Mouse (Mus musculus) CH12.LX (cell line): ENCODE measurements around the gene Hip1r.

Source experiments
- CTCF ChIP-seq, 2 experiments: IDR thresholded peaks in 1 of 2; conservative IDR thresholded peaks in 1 of 2; 2 replicates each; pipeline ENCODE4 v1.5.1; 2011 to 2012; ENCODE audit warnings: low read depth in 2 of 2, low read length in 2 of 2, improper control_type of control experiment in 1 of 2, inconsistent platforms in 1 of 2, mild to moderate bottlenecking in 1 of 2, moderate library complexity in 1 of 2
- EP300 ChIP-seq: IDR thresholded peaks from 2 replicates; pipeline ENCODE4 v1.6.1; 2011; ENCODE audit warnings: low read length, improper control_type of control experiment
- HCFC1 ChIP-seq: IDR thresholded peaks from 2 replicates; pipeline ENCODE4 v1.6.1; 2012; ENCODE audit warnings: low read depth, mild to moderate bottlenecking, inconsistent platforms, low read length, improper control_type of control experiment
- MAX ChIP-seq: IDR thresholded peaks from 2 replicates; pipeline ENCODE4 v1.6.1; 2011; ENCODE audit warnings: low read length, improper control_type of control experiment
- MAZ ChIP-seq: IDR thresholded peaks from 2 replicates; pipeline ENCODE4 v1.6.1; 2012; ENCODE audit warnings: low read depth, mild to moderate bottlenecking, inconsistent platforms, low read length, improper control_type of control experiment, moderate library complexity
- MYC ChIP-seq: IDR thresholded peaks from 2 replicates; pipeline ENCODE4 v1.6.1; 2011; ENCODE audit warnings: low read depth, mild to moderate bottlenecking, improper control_type of control experiment, low read length
- POLR2A ChIP-seq: IDR thresholded peaks from 2 replicates; pipeline ENCODE4 v1.6.1; 2011; ENCODE audit warnings: low read depth, mild to moderate bottlenecking, improper control_type of control experiment, low read length
- RAD21 ChIP-seq: IDR thresholded peaks from 2 replicates; pipeline ENCODE4 v1.6.1; 2011; ENCODE audit warnings: low read depth, mild to moderate bottlenecking, low read length, improper control_type of control experiment, moderate library complexity
- RCOR1 ChIP-seq: conservative IDR thresholded peaks from 2 replicates; pipeline ENCODE4 v1.6.1; 2012; ENCODE audit warnings: low read depth, mild to moderate bottlenecking, inconsistent platforms, low read length, improper control_type of control experiment
- TBP ChIP-seq: conservative IDR thresholded peaks from 2 replicates; pipeline ENCODE4 v1.6.1; 2011; ENCODE audit warnings: low read depth, low read length, improper control_type of control experiment
- UBTF ChIP-seq: IDR thresholded peaks from 2 replicates; pipeline ENCODE4 v1.6.1; 2012; ENCODE audit warnings: low read depth, mild to moderate bottlenecking, inconsistent platforms, low read length, improper control_type of control experiment, moderate library complexity
- USF2 ChIP-seq: conservative IDR thresholded peaks from 2 replicates; pipeline ENCODE4 v1.6.1; 2011; ENCODE audit warnings: low read depth, low read length, improper control_type of control experiment
- ZNF384 ChIP-seq: IDR thresholded peaks from 2 replicates; pipeline ENCODE4 v1.6.1; 2012; ENCODE audit warnings: low read depth, low read length, improper control_type of control experiment, inconsistent platforms

DNA sequence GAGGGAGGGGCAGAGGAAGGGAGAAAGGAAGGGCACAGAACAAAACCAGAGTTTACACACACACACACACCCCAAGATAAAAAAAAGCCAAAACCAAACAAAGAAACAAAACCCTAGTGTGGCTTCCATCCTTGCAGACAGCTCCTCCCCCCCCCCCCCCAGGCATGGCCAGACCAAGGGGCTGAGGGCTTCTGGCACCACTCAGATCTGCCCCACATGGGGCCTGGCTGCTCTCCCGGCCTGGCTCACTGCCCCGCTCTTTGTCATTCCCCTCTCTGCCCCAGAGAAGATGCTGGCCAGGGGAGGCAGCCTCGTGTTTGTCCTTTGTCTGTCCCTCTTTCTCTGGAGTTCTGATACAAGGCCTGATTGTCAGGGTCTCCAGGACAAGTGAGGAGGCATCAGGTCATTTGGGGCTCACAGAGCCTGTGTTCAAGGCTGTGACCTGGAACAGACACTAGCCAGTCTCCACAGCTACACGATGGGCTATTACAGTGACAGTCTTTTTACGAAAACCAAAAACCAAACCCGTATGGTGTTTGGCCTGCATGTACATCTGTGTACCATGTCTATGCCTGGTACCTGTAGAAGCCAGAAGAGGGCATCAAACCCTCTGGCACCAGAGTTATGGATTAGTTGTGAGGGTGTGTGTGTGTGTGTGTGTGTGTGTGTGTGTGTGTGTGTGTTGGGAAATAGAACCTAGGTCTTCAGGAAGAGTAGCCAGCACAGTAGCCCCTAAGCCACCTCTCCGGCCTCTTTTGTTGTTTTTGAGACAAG is 20.0 kb downstream of the Hip1r start:
- TF ChIP-seq CTCF (conservative IDR thresholded peaks at IDR 0.05 in 1 of 2, IDR thresholded peaks at IDR 0.05 in 1 of 2; ENCODE audit: low read depth in 2 of 2, low read length in 2 of 2) (no peak), POLR2A (no peak), MAX (no peak), ZNF384 (no peak), UBTF (no peak), EP300 (no peak), HCFC1 (no peak), MYC (no peak), TBP (no peak), MAZ (no peak), USF2 (no peak), RAD21 (no peak), RCOR1 (no peak)
